Mouse (Mus musculus) bone marrow, adult 2 months (tissue): Measurements from ENCODE around the gene Wdr5b.

ENCODE experiments used
- CTCF ChIP-seq: fragments of 200-500 bp; IDR thresholded peaks from 2 replicates; pipeline ENCODE4 v1.5.1; 2011; ENCODE audit warnings: low read length, control low read depth; ENCODE audit not compliant: control insufficient read depth, insufficient read depth
- POLR2A ChIP-seq: fragments of 200-500 bp; IDR thresholded peaks from 2 replicates; pipeline ENCODE4 v1.6.1; 2011; ENCODE audit warnings: low read depth, mild to moderate bottlenecking, control low read depth, low read length, borderline replicate concordance; ENCODE audit not compliant: control insufficient read depth

DNA sequence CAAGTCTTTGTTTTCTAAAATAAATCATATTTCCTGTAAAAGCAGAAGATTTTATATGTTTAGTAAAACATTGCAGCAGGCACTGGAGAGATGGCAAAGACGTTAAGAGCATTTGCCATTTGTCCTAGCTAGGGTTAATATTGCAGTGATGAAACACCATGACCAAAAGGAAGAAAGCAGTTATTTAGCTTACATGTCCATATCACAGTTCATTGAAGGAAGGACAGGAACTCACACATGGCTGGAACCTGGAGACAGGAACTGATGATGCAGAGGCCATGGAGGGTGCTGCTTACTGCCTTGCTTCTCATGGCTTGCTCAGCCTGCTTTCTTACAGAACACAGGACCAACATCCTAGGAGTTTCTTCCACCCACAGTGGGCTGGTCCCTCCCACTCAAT, 48.6 kb upstream of the Wdr5b start:
- no peak for TF ChIP-seq POLR2A
- no peak for TF ChIP-seq CTCF
